Mouse (Mus musculus) heart, embryonic 11.5 days (tissue): ENCODE data around the gene Nol4l. TPM values are rescaled to one million over a fixed set of nuclear protein-coding genes. Genes with fewer than 3 reads are reported as not detected.

Experiments used
- ATAC-seq: fragments of 200-750 bp; cut with Nextera tagmentation; replicated peaks from 2 replicates; pipeline ENCODE4 v1.8.0; 2017; ENCODE audit warnings: moderate library complexity; ENCODE audit not compliant: insufficient number of reproducible peaks, low FRiP score, low TSS enrichment
- H3K27ac ChIP-seq: fragments of 300-500 bp; sonication (generic); 2 replicates; pipeline ENCODE4 v1.5.1; 2014; ENCODE audit warnings: mild to moderate bottlenecking, low read depth, low read length
- H3K27me3 ChIP-seq: fragments of 300-500 bp; sonication (generic); 2 replicates; pipeline ENCODE4 v1.6.1; 2014; ENCODE audit warnings: mild to moderate bottlenecking, low read length, mixed read lengths; ENCODE audit not compliant: control insufficient read depth, insufficient read depth
- H3K36me3 ChIP-seq: fragments of 300-500 bp; sonication (generic); 2 replicates; pipeline ENCODE4 v1.6.1; 2014; ENCODE audit warnings: mild to moderate bottlenecking, low read length, moderate library complexity, mixed read lengths; ENCODE audit not compliant: control insufficient read depth, insufficient read depth
- H3K4me1 ChIP-seq: fragments of 300-500 bp; sonication (generic); 2 replicates; pipeline ENCODE4 v1.6.1; 2014; ENCODE audit warnings: low read length; ENCODE audit not compliant: control insufficient read depth, insufficient read depth
- H3K4me2 ChIP-seq: fragments of 300-500 bp; sonication (generic); 2 replicates; pipeline ENCODE4 v1.6.1; 2014; ENCODE audit warnings: mild to moderate bottlenecking, moderate library complexity
- H3K4me3 ChIP-seq: fragments of 300-500 bp; sonication (generic); 2 replicates; pipeline ENCODE4 v1.5.1; 2014; ENCODE audit warnings: low read depth, low read length
- H3K9ac ChIP-seq: fragments of 300-500 bp; sonication (generic); 2 replicates; pipeline ENCODE4 v1.6.1; 2014; ENCODE audit warnings: mild to moderate bottlenecking, low read depth, low read length, moderate library complexity
- H3K9me3 ChIP-seq: fragments of 300-500 bp; sonication (generic); replicated peaks from 2 replicates; pipeline ENCODE4 v1.6.1; 2016; ENCODE audit warnings: low read length; ENCODE audit not compliant: control insufficient read depth
- whole genome bisulfite sequencing: fragments of 180-500 bp; shearing (Covaris S2); extraction: QIAGEN DNeasy Blood & Tissue Kit; methylation state at CpG from one replicate; pipeline ENCODE4 v1.1.7; 2014; ENCODE audit not compliant: insufficient replicate concordance; 5-methylcytosine and 5-hydroxymethylcytosine counted together
- polyA plus RNA-seq: library from polyadenylated mRNA; unstranded; fragments of >200 nt; fragmentation: Nextera tagmentation; extraction: Ambion mirVana; gene quantifications from 2 replicates; pipeline ENCODE4 v1.2.1, GENCODE M21; 2014

Gene Nol4l
- polyA plus RNA-seq, 1 experiment from 2014 or later = 16.7 TPM

GRCm38 (mm10) chr2:153533981-153534380, 4.2 kb upstream of the Nol4l start:
- Histone ChIP-seq H3K27me3 (peaks cover 8% of the 10 kb centered on the region; the same call in 1 of the 2 replicates), H3K36me3 (no peaks in the 10 kb centered on the region), H3K4me1 (no peaks in the 10 kb centered on the region), H3K27ac (no peak overlapping the region), H3K4me2 (no peak overlapping the region), H3K9me3 (no peaks in the 10 kb centered on the region), H3K9ac (no peak overlapping the region), H3K4me3 (no peak overlapping the region)
- 69% methylated on average over 1 of the region's 1 CpGs for WGBS
- no peak for ATAC-seq

GRCm38 (mm10) chr2:153530948-153531347, 1.2 kb upstream of the Nol4l start:
- WGBS = 38% methylated on average over 5 of the region's 5 CpGs
- no peaks in the 10 kb centered on the region for H3K36me3 ChIP-seq
- no peak overlapping the region for H3K4me3 ChIP-seq
- peaks cover 27% of the 10 kb centered on the region for H3K4me1 ChIP-seq
- H3K27ac ChIP-seq = no peak overlapping the region
- no peaks in the 10 kb centered on the region for H3K9me3 ChIP-seq
- peaks cover 8% of the 10 kb centered on the region; the same call in 1 of the 2 replicates for H3K27me3 ChIP-seq
- no peak overlapping the region for H3K9ac ChIP-seq
- H3K4me2 ChIP-seq = no peak overlapping the region
- ATAC-seq = no peak

GRCm38 (mm10) chr2:153529365-153529781, 398 bp downstream of the Nol4l start:
- under 1% methylated on average over 38 of the region's 53 CpGs for WGBS
- peaks cover 8% of the 10 kb centered on the region; the same call in 1 of the 2 replicates for H3K27me3 ChIP-seq
- ATAC-seq = peak; percentile 5; the same call in 1 of the 2 replicates
- H3K4me2 ChIP-seq = peak overlapping the region; percentile 96
- H3K9ac ChIP-seq = peak overlapping the region; percentile 84
- H3K36me3 ChIP-seq = no peaks in the 10 kb centered on the region
- no peaks in the 10 kb centered on the region for H3K9me3 ChIP-seq
- peaks cover 38% of the 10 kb centered on the region for H3K4me1 ChIP-seq
- peak overlapping the region; percentile 71 for H3K4me3 ChIP-seq
- H3K27ac ChIP-seq = peak overlapping the region; percentile 86

- Histone ChIP-seq H3K36me3 (no peaks in the 10 kb centered on the region), H3K27ac (peak overlapping the region; percentile 86), H3K4me2 (peak overlapping the region; percentile 96), H3K4me1 (peaks cover 42% of the 10 kb centered on the region), H3K4me3 (peak overlapping the region; percentile 71), H3K9me3 (no peaks in the 10 kb centered on the region), H3K9ac (peak overlapping the region; percentile 84), H3K27me3 (peaks cover 8% of the 10 kb centered on the region; the same call in 1 of the 2 replicates)
- 1% methylated on average over 34 of the region's 70 CpGs for WGBS
- peak; percentile 28; the same call in 1 of the 2 replicates for ATAC-seq
Measured at GRCm38 (mm10) chr2:153528571-153529364, 1.0 kb downstream of the Nol4l start.

GRCm38 (mm10) chr2:153527580-153528531, 1.9 kb downstream of the Nol4l start:
- no peaks in the 10 kb centered on the region for H3K36me3 ChIP-seq
- peak overlapping the region; percentile 84 for H3K9ac ChIP-seq
- peak; percentile 55 for ATAC-seq
- H3K27me3 ChIP-seq = peaks cover 8% of the 10 kb centered on the region; the same call in 1 of the 2 replicates
- peak overlapping the region; percentile 96 for H3K4me2 ChIP-seq
- no peaks in the 10 kb centered on the region for H3K9me3 ChIP-seq
- H3K27ac ChIP-seq = peak overlapping the region; percentile 86
- H3K4me1 ChIP-seq = peaks cover 51% of the 10 kb centered on the region
- H3K4me3 ChIP-seq = peak overlapping the region; percentile 71
- WGBS = 2% methylated on average over 55 of the region's 85 CpGs

- Histone ChIP-seq H3K4me2 (peak overlapping the region; percentile 96), H3K9ac (peak overlapping the region; percentile 3; the same call in 1 of the 2 replicates), H3K27ac (peak overlapping the region; percentile 86), H3K9me3 (no peaks in the 10 kb centered on the region), H3K36me3 (no peaks in the 10 kb centered on the region), H3K27me3 (peaks cover 8% of the 10 kb centered on the region; the same call in 1 of the 2 replicates), H3K4me3 (0 out of 2 replicates have a peak overlapping the region, but pooled peaks have one; percentile 71), H3K4me1 (peaks cover 60% of the 10 kb centered on the region)
- ATAC-seq = no peak
- WGBS = 57% methylated on average over 9 of the region's 9 CpGs
Measured at GRCm38 (mm10) chr2:153526850-153527530, 2.8 kb downstream of the Nol4l start.

- Histone ChIP-seq H3K4me3 (no peak overlapping the region), H3K36me3 (no peaks in the 10 kb centered on the region), H3K9ac (0 out of 2 replicates have a peak overlapping the region, but pooled peaks have one; percentile 35), H3K4me2 (peak overlapping the region; percentile 51), H3K27ac (peak overlapping the region; percentile 86), H3K27me3 (0 out of 2 replicates have a peak, but pooled peaks cover 3% of the 10 kb centered on the region), H3K4me1 (peaks cover 71% of the 10 kb centered on the region), H3K9me3 (no peaks in the 10 kb centered on the region)
- WGBS = 3% methylated on average over 10 of the region's 10 CpGs
- ATAC-seq = peak; percentile 32
Measured at GRCm38 (mm10) chr2:153525906-153526311, 3.9 kb downstream of the Nol4l start.

- no peak for ATAC-seq
- no peak overlapping the region for H3K4me3 ChIP-seq
- no peaks in the 10 kb centered on the region for H3K36me3 ChIP-seq
- no peaks in the 10 kb centered on the region for H3K27me3 ChIP-seq
- H3K27ac ChIP-seq = no peak overlapping the region
- WGBS = 59% methylated on average over 2 of the region's 2 CpGs
- no peaks in the 10 kb centered on the region for H3K9me3 ChIP-seq
- H3K4me1 ChIP-seq = peaks cover 78% of the 10 kb centered on the region
- H3K4me2 ChIP-seq = no peak overlapping the region
- H3K9ac ChIP-seq = no peak overlapping the region
Measured at GRCm38 (mm10) chr2:153524727-153525126, 5.0 kb downstream of the Nol4l start.
